Mouse (Mus musculus) thymus, adult 2 months (tissue): ENCODE results near the gene Pate2.

ENCODE experiments used
- CTCF ChIP-seq: fragments of 200-500 bp; IDR thresholded peaks from 2 replicates; pipeline ENCODE4 v1.5.1; 2012; ENCODE audit warnings: mild to moderate bottlenecking, control low read depth, low read length, moderate library complexity, borderline replicate concordance; ENCODE audit not compliant: control insufficient read depth, poor library complexity, insufficient read depth; ENCODE audit errors: extremely low read depth
- POLR2A ChIP-seq: fragments of 200-500 bp; IDR thresholded peaks from 2 replicates; pipeline ENCODE4 v1.6.1; 2012; ENCODE audit warnings: mild to moderate bottlenecking, low read length, control low read depth, moderate library complexity; ENCODE audit not compliant: control insufficient read depth, poor library complexity, insufficient read depth; ENCODE audit errors: extremely low read depth

GRCm38 (mm10) chr9:35561076-35561475 lies 9.0 kb upstream of the Pate2 start:
- TF ChIP-seq CTCF, result no peak
- no peak for TF ChIP-seq POLR2A
